Mouse (Mus musculus): ENCODE measurements around the gene Unc45b. TPM values are rescaled to one million over a fixed set of nuclear protein-coding genes. Genes with fewer than 3 reads are reported as not detected.

The Unc45b gene
- polyA plus RNA-seq, 1 experiment: 0.01 TPM

DNA sequence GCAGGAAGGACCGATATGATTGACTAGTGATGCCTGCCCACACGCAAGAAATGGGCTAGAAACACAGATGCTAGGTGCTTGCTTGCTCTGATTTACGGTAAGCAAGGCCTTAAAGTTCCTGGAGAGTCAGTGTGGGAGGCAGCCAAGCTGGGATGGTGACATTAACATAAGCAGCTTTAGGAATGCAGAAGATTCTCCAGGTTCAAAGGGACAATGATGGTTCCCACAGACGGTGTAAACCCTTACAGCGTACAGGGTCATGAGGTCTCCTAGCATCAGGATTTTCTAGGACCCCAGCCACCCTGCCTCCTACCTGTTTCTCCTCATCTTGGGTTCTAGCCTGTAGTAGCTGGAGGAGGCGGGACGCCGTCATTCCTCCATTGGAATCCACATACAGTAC, 27.2 kb upstream of the Unc45b start:
- no peak for TF ChIP-seq GATA1 (IDR thresholded peaks at IDR 0.05; ENCODE audit: low read length)

GRCm38 (mm10) chr11:82886559-82886958, 23.8 kb upstream of the Unc45b start:
- TF ChIP-seq GATA1 (IDR thresholded peaks at IDR 0.05; ENCODE audit: low read length): no peak

- no peak for TF ChIP-seq GATA1 (IDR thresholded peaks at IDR 0.05; ENCODE audit: low read length)
Measured at GRCm38 (mm10) chr11:82888491-82888946, 21.8 kb upstream of the Unc45b start.

DNA sequence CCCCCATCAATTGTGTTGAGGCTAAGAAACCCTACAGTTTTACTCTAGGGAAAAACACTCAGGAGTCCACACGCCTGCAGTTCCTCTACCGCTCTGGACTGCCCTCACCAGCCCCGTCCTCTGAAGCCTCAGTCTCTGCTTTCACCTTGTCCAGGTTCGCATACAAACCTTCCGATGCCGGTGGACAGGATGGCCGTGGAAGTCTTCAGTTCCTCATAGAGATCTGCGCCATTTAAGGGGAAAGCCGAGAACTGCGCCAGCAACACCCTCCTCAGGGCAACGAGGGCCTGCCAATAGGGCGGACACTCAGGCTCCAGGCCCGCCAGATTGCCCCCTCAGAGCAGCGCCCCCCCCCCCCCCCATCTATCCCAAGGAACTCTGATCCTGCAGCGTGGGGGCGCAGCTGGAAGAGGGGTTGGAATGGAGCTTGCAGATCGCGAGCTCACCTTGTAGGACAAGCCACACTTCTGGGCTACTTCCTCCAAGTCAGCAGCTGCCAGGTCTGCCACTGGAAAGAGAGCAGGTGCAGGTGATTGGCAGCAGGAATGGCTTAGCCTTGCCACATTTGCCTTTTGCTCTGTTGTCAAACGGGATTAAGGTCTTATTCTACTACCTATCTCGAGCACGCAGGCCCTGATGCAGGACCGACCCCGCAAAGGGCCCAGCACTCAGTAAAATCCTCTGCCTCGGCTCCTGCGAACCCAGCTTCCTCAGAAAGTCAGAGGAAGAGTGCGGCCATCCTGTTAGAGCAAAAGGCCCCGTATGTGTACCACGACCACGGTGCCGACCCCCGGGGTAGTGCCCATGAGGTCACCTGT, 20.6 kb upstream of the Unc45b start:
- TF ChIP-seq GATA1 (IDR thresholded peaks at IDR 0.05; ENCODE audit: low read length): no peak

DNA sequence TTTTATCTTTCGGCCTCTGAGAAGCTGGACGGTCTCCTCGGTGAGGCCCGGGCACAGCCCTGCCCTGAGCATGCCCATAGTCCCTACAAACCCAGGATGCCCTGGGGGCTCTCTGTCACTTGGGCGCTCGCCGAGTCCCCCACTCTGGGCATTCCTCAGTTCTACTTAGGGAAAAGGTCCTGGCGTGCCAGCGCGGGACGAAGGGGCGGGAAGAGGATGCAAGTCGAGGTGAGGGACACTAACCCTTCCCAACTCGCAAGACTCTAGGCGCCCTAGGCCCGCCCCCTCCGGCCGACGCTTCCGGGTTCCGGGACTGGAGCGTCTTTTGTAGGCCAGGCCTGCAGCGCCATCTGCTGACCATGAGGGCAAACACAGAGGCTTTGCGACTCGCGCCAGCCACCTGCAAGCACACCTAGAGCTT, 20.0 kb upstream of the Unc45b start, which contains the start of gene Rad51d:
Gene Rad51d, minus strand, starts transcription at position 273 of the 421 bp plus-strand sequence.
- no peak for TF ChIP-seq GATA1 (IDR thresholded peaks at IDR 0.05; ENCODE audit: low read length)

- no peak for TF ChIP-seq GATA1 (IDR thresholded peaks at IDR 0.05; ENCODE audit: low read length)
Measured at GRCm38 (mm10) chr11:82891936-82892335, 18.4 kb upstream of the Unc45b start, which contains the start of gene Fndc8. Gene Fndc8 (plus strand): TSS chr11:82892124.

DNA sequence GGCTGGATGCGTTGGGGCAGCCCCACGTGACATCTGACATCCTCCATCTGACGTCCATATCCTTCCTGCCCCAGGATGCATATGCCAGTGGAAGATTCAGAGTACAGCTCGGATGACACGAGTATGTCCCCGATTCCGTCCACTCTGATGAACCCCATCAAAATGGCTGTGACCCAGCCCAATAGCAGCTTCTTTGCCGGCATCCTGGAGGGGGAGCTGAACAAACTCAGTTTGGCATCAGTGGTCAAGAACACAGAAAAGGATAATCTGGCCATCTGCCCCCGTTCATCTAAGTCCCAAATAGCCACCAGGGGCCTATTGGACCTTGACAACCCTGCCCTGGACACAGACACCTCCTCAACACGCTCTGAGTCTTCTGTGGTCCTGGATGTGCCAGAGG, 12.9 kb upstream of the Unc45b start:
- no peak for TF ChIP-seq GATA1 (IDR thresholded peaks at IDR 0.05; ENCODE audit: low read length)

GRCm38 (mm10) chr11:82899720-82900119, 10.6 kb upstream of the Unc45b start:
- no peak for TF ChIP-seq GATA1 (IDR thresholded peaks at IDR 0.05; ENCODE audit: low read length)

DNA sequence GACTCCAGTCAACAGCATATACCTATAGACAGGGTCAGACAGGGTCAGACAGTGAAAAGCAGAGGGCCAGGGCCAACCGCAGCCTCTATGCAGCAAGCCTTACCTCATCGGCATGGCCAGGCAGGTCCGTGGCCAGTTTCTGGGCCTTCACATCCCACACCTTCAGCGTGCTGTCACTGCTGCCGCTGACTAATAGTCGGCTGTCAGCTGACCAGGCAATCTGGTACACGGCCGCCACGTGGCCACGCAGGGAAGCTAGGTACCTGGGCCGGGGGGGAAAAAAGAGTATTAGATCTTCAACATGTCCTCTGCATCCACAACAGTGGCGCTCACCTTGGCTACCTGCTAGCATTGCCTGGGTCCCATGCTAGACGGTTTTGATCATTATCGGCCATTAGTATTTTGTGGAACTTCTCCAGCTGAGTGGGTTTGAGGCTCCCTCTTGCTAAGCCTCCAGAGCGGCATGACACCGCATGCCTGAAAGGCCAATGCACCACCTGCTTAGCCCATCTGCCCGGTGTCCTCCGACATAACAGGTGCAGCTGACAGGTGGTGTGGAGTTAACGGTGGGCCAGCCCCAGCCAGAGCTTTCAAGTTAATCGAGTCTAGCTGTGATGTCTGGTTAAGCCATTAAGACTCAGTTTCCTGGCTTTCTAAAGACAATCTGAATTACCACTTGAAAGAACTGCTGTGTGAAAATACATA, 8.6 kb upstream of the Unc45b start:
- TF ChIP-seq GATA1 (IDR thresholded peaks at IDR 0.05; ENCODE audit: low read length): no peak

GRCm38 (mm10) chr11:82904952-82905351, 5.4 kb upstream of the Unc45b start:
- TF ChIP-seq GATA1 (IDR thresholded peaks at IDR 0.05; ENCODE audit: low read length): no peak

GRCm38 (mm10) chr11:82905816-82906215, 4.5 kb upstream of the Unc45b start:
- TF ChIP-seq GATA1 (IDR thresholded peaks at IDR 0.05; ENCODE audit: low read length): no peak

GRCm38 (mm10) chr11:82907651-82908607, 2.4 kb upstream of the Unc45b start, which contains the start of gene Nle1:
Gene Nle1 (minus strand): TSS chr11:82908411.
- no peak for TF ChIP-seq GATA1 (IDR thresholded peaks at IDR 0.05; ENCODE audit: low read length)

- TF ChIP-seq GATA1 (IDR thresholded peaks at IDR 0.05; ENCODE audit: low read length): no peak
Measured at GRCm38 (mm10) chr11:82908608-82908989, 1.8 kb upstream of the Unc45b start.

DNA sequence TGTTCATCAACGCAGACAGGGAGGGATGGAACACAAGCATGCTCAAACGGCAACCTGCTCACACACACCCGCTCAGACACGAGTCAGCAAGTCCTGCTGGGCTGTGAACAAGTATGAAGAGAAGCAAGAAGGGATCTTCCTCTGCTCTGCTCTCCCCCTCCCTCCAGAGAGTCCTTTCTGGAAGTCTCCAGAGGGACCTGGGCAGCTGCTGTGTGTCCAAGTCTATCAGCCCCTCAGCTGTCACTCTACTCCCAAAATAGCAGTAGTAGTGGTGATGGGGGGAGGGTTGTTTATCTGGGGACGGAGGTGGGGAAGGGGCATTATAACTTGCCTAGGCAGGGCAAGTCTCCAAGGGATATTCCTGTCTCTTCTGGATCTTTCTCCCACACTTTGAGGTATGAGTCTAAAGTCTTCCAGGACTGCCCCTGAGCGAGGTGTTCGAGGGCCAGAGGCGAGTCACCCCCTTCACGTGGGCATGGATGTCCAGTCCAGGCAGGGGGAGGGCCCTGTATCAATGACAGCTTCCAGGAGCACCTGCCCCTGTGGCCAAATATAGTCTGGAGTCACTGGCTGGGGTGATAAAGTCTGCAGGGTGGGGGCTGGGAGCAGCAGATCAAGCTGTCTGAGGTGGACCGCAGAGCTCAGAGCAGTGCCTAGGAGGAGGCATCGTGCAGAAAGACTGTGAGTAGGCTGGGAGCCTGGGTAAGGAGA, 484 bp downstream of the Unc45b start:
- TF ChIP-seq GATA1 (IDR thresholded peaks at IDR 0.05; ENCODE audit: low read length): no peak
